Mouse (Mus musculus) monocyte, adult 5-6 weeks (primary cell): Measurements from ENCODE around the gene Gpx3. TPM values are rescaled to one million over a fixed set of nuclear protein-coding genes. Genes with fewer than 3 reads are reported as not detected.

Source experiments
- ATAC-seq: fragments of 153-309, 156-312 bp; replicated peaks from 2 replicates; pipeline ENCODE4 v1.8.0; 2017; ENCODE audit warnings: mild to moderate bottlenecking; ENCODE audit not compliant: low TSS enrichment, insufficient number of reproducible peaks, severe bottlenecking, poor library complexity, low FRiP score
- total RNA-seq: library from RNA; stranded (forward); fragments of 200-1000, 200-491, 200-594 nt; gene quantifications from 3 replicates; pipeline ENCODE4 v1.2.3, GENCODE M21; 2017

Gpx3 gene
- total RNA-seq, 1 experiment from 2014 or later: not detected

DNA sequence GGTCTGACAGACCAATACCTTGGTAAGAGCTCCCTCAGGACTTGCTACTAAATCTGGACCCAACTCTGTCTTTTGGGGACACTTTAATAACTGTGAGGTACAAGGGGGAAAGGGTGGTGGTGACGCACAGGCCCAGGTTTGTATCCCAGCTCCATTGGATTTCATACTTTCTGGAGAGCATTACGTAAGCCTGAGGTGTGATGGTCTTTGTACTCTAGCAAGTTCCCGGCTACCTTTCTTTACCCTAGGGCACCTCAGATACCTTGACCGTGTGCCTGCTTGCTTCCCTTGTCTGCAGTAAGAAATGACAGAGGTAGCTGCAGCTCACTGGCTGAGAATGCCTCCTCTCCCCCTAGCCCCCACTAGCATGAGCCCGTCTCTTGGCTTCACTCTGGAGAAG lies 5.0 kb downstream of the Gpx3 start:
- no peak for ATAC-seq

- ATAC-seq: no peak
Measured at GRCm38 (mm10) chr11:54909273-54909672, 7.0 kb downstream of the Gpx3 start.

- no peak for ATAC-seq
Measured at GRCm38 (mm10) chr11:54910081-54910665, 7.9 kb downstream of the Gpx3 start.

GRCm38 (mm10) chr11:54911201-54911600 lies 8.9 kb downstream of the Gpx3 start:
- no peak for ATAC-seq

DNA sequence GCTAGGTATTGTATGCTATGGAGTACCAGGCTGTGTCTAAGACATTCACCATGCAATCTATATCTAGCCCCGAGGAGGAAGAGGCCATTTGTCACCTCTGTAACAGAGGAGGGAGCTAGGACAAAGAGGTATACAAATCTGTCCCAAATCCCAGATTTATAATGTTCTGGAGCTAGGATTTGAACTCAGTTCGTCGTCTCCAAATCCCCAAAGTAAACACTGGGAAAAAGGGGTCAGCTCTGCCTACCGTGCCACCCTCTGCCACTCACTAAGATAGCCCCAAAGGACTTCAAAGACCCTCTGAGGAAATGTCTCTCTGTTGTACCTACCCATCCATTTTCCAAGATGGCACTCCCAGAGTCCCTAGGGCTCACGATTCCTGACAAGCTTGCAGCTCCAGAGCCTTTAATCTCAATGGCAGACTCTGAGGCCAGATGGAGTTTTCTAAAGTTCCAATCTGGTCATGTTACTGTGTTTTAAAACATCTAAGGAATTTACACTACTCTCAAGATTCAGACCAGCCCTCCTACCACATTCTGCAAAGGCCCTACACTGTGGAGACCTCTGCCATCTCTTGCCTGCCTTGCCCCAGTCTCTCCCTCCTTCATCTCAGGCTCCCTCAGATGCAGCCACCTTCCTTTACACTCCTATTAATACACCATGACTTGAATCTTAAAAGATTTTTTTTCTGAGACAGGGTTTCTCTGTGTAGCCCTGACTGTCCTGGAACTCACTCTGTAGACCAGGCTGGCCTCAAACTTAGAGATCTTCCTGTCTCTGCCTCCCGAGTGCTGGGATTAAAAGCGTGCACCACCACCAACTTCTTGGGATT lies 9.6 kb downstream of the Gpx3 start:
- no peak for ATAC-seq

- no peak for ATAC-seq
Measured at GRCm38 (mm10) chr11:54912503-54913316, 10.5 kb downstream of the Gpx3 start.

DNA sequence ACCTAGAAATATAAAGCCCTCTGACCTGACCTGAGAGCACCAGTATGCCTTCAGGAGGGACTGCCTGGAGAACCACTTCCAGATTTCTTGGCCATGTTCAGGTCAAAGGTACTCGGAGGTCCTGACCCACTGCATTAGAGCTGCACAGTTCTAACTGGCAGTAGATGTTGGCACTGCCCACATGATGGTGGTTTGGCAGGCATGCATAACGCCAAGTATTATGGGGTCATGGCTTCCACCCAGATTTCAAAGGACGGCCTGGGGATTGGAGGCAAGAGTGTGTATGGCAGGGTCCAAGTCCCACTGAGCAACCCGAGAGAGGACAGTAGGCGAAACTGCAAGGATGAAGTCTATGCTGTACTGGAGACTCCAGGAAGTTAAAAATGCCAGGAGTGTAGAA lies 11.6 kb downstream of the Gpx3 start:
- ATAC-seq: no peak

DNA sequence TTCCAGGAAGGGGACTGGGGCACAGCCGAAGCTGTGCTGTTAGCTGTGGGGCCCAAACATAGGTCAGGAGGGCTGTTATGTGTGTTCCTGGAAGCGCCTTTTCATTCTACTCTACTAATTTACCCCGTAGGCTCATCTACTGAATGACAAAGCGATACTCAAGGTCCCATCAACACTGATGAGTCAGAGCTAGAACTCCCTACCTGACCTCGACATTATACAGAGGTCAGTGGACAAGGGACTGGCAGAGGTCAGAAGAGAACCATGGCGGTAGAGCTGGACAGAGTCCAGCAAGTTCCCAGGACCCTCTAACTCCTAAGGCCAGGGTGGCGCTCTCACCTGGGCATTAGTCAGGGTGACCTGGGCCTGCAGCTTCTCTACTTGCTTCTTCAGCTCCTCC lies 15.2 kb downstream of the Gpx3 start:
- ATAC-seq: no peak

DNA sequence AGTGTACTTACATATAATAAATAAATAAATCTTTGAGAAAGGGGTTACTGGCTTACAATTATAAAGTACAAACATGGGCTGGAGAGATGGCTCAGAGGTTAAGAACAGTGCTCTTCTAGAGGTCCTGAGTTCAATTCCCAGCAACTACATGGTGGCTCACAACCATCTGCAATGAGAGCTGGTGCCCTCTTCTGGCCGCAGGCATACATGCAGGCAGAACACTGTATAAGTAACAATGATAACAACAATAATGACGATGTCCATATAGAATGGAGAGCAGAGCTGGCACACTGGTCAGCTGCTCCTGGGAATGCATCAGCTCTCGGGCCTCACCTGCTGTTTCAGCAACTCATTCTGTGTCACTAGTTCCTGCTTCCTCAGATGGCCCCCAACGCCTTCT lies 16.0 kb downstream of the Gpx3 start:
- no peak for ATAC-seq

DNA sequence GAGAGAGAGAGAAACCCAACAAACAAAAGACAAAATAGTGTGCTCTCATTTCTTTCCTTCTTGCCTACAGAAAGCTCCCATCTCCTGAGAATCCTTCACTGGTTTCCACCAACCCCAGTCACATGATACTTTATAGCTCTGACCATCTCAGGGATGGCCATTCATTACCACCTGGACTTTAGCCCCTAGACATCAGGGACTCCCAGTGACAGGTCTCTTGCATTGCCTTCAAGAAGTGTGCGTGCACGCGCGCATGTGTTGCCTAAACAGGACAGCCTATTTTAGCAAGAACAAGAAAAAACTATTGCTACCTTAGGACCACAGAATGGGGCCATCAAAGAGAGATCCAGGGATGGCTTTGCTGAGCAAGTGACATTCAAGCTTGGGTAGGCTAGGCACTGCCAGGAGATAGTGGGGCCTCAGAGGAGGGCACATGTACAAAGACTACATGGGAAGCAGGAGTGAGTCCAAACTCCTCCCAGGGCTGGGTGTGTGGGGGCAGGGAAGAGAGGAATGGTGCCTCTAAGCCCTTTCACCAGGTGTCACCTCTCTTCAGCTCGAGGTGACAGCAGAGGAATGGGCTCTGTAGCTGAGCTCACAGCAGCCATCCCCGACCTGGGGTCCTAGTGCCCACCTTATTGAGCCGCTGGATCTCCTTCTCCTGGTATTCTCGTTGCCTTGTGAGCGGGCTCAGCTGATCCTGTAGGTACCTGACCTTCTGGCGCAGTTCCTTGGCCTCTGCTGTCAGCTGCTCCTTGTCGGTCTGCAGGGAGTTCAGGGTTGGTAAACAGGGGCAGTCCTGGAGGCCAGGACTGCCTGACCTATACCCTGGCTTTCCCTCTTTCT lies 18.1 kb downstream of the Gpx3 start:
- ATAC-seq: no peak

DNA sequence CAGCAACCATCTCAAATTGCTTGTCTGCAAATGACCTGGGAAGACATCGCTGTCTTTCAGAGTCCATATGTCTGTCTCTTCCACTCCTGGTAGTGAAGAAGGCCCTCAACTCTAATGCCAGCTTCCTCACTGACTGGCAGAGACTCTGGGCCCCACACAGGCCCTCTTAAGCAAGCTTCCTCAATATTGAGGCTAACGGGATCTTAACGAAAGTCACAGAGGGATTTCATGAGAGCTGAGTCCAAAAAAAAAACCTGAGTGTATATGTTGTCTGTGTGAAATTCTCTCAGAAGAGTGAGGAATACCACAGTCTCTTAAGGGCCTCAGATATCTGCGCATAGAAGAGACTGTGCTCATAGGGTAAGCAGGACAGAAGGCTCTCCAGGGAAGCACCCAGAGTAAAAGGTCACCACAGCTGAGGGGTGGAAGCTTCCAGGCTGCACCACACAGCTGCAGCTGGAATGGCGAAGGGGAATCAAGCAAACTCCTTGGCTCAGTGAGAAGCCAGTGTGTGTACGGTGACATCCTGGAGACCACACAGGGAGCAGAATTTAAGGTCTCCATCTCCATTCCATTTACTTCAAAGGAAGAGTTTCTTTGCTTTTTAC lies 18.8 kb downstream of the Gpx3 start:
- ATAC-seq: no peak

DNA sequence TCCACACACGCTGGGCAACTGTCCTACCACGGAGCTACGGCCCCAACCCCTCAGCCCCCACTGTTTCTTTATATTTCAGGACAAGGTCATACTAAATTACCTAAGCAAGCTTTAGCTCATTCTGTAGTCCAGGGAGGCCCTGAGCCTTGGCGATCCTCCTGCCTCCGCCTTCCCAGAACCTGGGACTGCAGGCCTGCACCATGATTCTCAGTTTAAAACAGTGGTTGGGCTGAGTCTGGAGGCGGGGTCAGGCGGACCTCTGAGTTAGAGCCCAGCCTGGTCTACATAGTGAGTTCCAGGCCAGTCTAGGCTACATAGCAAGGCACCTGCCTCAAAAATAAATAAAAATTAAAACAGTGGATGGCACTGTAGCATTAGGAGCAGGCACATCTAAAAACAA lies 19.5 kb downstream of the Gpx3 start:
- ATAC-seq: no peak

DNA sequence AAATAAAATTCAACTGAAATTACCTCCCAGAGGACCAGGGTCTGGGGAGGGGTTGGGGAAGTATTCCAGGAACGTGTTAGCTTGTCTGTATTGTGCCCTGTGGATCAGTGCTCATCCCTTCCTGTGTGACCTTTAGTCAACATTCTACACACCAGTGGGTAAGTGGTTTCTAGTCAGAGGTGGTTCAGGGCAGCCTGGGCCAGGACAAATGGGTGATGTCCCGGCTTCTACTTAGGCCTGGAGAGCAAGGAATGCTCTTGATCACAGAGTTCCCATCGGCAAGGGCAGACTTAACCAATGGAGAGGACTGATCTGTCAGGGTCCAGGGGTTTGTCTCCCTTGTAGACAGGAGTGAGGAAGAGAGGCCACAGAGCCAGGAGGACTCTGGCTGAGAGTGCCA lies 20.2 kb downstream of the Gpx3 start:
- no peak for ATAC-seq

GRCm38 (mm10) chr11:54924145-54924544 lies 21.9 kb downstream of the Gpx3 start:
- no peak for ATAC-seq

DNA sequence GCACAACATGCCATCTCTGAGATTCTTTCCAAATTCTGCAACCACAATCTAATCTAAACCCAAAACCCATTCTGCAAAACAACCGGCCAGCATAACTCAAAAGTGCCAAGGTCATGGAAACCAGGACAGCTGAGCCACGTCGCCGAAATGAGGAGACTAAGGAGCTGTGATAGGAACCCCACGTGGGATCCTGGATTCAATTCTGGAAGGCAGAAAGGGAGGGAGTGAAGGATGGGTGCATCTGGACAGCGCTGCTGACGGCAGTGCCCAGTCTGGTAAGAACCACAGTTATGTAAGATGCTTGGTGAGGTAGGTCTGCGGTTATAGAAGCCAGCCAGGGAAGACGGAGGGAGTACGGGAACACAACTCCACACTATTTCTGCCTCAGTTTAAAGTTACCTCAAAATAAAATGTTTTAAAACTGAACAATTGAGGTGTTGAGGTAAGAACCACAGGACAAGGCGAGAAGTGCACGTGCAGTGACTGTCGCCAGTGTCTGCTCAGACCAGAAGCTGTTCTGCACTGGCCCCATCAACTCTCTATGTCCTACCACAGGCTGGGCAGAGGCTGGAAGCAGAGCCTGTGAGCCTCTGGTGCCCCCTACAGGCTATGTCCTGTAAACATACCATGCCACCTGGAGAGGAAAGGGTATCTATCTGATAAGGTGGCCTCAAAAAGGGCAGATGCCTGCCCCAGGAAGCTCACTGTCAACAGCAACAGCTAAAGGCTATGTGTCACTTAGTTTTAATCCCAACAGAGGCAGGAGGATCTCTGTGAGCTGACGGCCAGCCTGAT lies 25.3 kb downstream of the Gpx3 start:
- ATAC-seq: peak; percentile 62

DNA sequence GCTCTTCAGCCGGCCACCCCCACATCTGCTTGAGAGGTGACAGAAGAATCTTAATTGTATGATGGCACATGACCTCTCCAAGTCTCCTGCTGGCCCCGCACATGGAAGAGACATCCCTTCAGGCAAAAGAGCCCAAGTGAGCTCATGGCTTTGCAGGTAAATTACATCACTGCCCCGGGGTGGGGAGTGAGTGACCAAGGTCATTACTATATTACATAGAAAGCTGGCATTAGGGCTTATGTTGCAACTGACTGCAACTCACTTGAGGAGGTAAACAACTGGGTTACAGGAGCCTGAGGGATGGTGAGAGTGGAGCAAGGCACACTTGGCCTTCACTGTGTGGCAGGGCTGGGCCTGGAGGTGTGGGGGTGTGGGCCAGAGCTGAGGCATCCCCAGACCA lies 26.0 kb downstream of the Gpx3 start:
- no peak for ATAC-seq

GRCm38 (mm10) chr11:54928886-54929285 lies 26.6 kb downstream of the Gpx3 start:
- ATAC-seq: no peak

DNA sequence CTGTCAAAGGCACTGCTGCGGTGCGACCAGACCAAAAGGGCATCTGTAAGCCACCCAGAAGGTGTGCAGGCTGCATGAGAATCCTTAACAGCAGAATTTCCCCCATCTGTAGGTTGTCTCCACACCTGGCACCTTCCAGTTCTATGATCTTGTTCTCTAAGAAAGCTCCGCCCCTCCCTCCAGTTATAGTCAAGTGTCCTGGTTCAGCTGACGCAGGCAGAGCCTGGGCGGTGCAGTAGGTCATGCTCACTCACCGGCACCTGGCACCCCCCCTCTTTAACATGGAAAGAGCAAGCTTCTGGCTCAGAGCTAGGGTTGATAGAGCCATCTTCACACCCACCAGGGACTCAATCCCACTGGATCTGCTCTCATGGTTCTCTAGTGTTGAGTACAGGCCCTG lies 27.0 kb downstream of the Gpx3 start:
- no peak for ATAC-seq
